Mouse (Mus musculus): ENCODE data around the gene Zfp428. TPM values are rescaled to one million over a fixed set of nuclear protein-coding genes. Genes with fewer than 3 reads are reported as not detected.

Gene Zfp428
- polyA plus RNA-seq (2014; fragmentation: Nextera tagmentation; extraction: Ambion mirVana) = 23.7 and 28.2 TPM in 2 replicates

DNA sequence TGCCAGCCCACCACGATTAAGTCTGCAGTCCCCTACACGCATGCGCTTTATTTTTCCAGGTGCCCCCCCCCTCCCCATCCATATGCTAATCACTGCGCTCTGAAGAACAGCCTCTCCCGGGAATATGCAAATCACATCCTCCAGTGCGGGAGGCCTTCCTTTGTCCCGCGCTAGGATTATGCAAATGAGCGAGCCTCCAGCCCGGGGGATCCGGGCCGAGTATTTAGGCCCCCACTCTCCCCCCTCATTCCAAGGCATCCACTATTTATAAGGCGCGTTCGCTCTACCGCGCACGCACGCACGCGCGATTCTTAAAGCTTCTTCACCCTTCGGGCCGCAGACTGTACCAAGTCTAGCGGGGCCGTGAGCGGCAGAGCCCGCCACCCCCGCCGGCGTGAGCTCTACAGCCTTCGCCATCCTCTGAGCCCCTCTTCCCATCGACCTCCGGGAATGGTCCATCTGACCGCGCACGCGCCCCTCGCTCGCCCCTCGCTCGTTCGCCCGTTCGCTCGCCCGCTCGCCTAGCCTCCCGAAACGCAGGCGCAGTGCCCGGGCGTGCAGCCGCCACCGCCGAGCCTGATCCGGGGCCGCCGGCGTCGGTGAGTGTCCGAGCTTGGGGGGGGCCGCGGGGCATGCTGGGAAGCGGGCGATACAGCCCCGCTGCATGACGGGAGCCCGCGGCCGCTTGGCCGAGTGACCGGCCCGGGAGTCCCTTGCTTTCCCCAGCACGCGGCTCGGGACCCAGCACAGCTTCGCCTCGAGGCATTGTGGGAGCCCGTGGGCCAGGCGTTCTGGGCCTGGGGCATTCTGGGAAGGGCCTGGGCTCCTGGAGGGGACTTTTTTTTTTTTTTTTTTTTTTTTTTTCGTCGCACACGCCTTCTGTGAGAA lies at the start of gene Zfp428:
Gene Zfp428, plus strand, starts transcription at position 169 of the 888 bp plus-strand sequence.
- Histone ChIP-seq H3K4me2 (ENCODE audit: low read length) (peak within 1 kb of the TSS; percentile 80), H3K4me1 (ENCODE audit: control insufficient read depth in 2 of 2, insufficient read depth in 2 of 2, low read length in 2 of 2) (peaks cover 11 to 24% of the 10 kb centered on the region in 2 experiments), H3K36me3 (ENCODE audit: control insufficient read depth, insufficient read depth, low read length) (peaks cover 4% of the 10 kb centered on the region; the same call in 1 of the 2 replicates), H3K9ac (ENCODE audit: low read length) (peak within 1 kb of the TSS; percentile 96), H3K27me3 (ENCODE audit: control insufficient read depth, insufficient read depth, low read length) (peaks cover 21% of the 10 kb centered on the region), H3K4me3 (ENCODE audit: control insufficient read depth in 1 of 2, insufficient read depth in 1 of 2, low read depth in 1 of 2, low read length in 2 of 2) (peak within 1 kb of the TSS; percentile 64 to 70), H3K9me3 (ENCODE audit: control insufficient read depth, low read length) (no peaks in the 10 kb centered on the region), H3K27ac (replicated peaks in 1 of 2; ENCODE audit: control insufficient read depth in 1 of 2, insufficient read depth in 1 of 2, low read depth in 2 of 2, low read length in 2 of 2) (peak within 1 kb of the TSS; percentile 89 to 99)
- under 1% methylated on average over 75 of the region's 84 CpGs for WGBS
- peak; percentile 85 for ATAC-seq (ENCODE audit: insufficient number of reproducible peaks, insufficient read depth, low FRiP score, low read depth)

DNA sequence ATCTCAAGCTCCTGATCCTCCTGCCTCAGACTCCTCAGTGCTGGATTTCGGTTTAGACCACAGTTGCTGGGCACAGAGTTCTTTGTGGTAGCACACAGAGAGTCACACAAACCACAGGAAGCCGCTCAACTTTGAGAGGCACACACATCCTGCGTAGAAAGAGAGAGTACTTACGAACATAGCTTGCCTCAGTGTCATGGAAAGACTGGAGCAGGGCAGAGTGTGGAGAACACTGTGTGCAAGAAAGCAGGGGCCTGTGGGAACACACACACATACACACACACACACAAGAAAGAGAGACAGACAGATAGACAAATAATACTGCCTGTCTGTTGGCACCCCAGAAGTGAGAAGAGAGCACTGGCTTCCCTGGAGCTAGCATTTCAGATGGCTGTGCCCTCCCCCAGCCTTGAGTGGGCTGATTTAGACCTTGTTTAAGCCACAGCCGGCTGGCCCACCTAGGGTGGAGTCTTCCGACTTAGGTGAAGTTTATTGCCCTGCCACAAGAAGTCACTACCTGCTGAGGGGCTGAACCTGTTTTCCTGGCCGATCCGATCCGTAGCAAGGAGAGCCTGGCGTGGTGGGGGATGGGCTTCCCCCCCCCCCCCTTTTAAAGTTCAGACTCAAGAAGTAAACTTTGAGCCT lies 49.0 kb upstream of the Zfp428 start:
- Histone ChIP-seq H3K4me3 (ENCODE audit: control insufficient read depth in 1 of 2, insufficient read depth in 1 of 2, low read depth in 1 of 2, low read length in 2 of 2) (no peak overlapping the region), H3K36me3 (ENCODE audit: control insufficient read depth, insufficient read depth, low read length) (no peaks in the 10 kb centered on the region), H3K9me3 (ENCODE audit: control insufficient read depth, low read length) (no peaks in the 10 kb centered on the region), H3K4me2 (ENCODE audit: low read length) (no peak overlapping the region), H3K4me1 (ENCODE audit: control insufficient read depth in 2 of 2, insufficient read depth in 2 of 2, low read length in 2 of 2) (peaks cover 3 to 4% of the 10 kb centered on the region in 2 experiments; a peak in 2 of 4 replicates), H3K27me3 (ENCODE audit: control insufficient read depth, insufficient read depth, low read length) (0 out of 2 replicates have a peak, but pooled peaks cover 4% of the 10 kb centered on the region), H3K9ac (ENCODE audit: low read length) (no peak overlapping the region), H3K27ac (replicated peaks in 1 of 2; ENCODE audit: control insufficient read depth in 1 of 2, insufficient read depth in 1 of 2, low read depth in 2 of 2, low read length in 2 of 2) (no peak overlapping the region)
- WGBS = 67% methylated on average over 10 of the region's 10 CpGs
- ATAC-seq (ENCODE audit: insufficient number of reproducible peaks, insufficient read depth, low FRiP score, low read depth) = no peak

DNA sequence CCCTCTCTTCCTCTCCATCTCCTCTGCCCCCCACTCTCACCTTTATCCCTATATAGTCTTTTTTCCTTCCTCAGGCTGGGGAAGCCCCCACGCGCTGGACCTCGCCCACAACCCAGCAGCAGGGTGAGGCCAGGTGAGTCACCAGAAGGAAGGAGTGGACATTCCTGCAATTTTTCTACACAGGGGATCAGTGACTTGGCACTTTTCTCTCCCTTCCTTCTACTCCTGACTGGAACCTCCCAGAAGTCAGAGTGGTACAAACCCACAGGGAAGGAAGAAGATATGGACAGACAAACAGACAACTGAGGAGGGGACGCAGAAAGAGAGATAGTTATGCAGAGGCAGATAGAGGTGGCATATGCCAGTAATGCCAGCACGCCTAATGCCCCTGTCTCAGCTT lies 47.4 kb upstream of the Zfp428 start:
- no peak overlapping the region for H3K27ac ChIP-seq (replicated peaks in 1 of 2; ENCODE audit: control insufficient read depth in 1 of 2, insufficient read depth in 1 of 2, low read depth in 2 of 2, low read length in 2 of 2)

DNA sequence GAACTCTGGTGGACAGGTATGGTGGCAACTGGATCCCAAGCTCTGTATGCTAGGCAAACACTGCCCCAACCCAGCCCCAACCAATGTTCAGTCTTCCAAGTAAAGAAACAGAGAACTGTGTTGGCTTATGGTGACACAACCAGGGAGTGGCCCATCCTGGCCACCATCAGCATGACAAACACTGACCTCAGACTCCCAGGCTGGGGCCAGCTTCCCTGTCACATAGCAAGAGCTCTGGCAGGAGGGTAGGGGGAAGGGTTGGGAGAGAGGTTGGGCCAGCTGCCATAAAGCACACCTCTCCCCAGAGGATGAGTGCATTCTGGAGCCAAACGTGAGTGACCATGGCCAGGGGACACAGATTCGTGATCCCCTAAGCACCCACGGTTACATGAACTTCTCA lies 47.0 kb upstream of the Zfp428 start:
- 43% methylated on average over 3 of the region's 3 CpGs for WGBS
- Histone ChIP-seq H3K4me3 (ENCODE audit: control insufficient read depth in 1 of 2, insufficient read depth in 1 of 2, low read depth in 1 of 2, low read length in 2 of 2) (no peak overlapping the region), H3K36me3 (ENCODE audit: control insufficient read depth, insufficient read depth, low read length) (no peaks in the 10 kb centered on the region), H3K4me2 (ENCODE audit: low read length) (no peak overlapping the region), H3K27ac (replicated peaks in 1 of 2; ENCODE audit: control insufficient read depth in 1 of 2, insufficient read depth in 1 of 2, low read depth in 2 of 2, low read length in 2 of 2) (no peak overlapping the region), H3K4me1 (ENCODE audit: control insufficient read depth in 2 of 2, insufficient read depth in 2 of 2, low read length in 2 of 2) (peaks cover 4 to 5% of the 10 kb centered on the region in 2 experiments; a peak in 3 of 4 replicates), H3K9me3 (ENCODE audit: control insufficient read depth, low read length) (no peaks in the 10 kb centered on the region), H3K27me3 (ENCODE audit: control insufficient read depth, insufficient read depth, low read length) (0 out of 2 replicates have a peak, but pooled peaks cover 5% of the 10 kb centered on the region), H3K9ac (ENCODE audit: low read length) (no peak overlapping the region)
- ATAC-seq (ENCODE audit: insufficient number of reproducible peaks, insufficient read depth, low FRiP score, low read depth) = no peak

More for the DNA sequence above, 47.4 kb upstream of the Zfp428 start:
- Histone ChIP-seq H3K9me3 (ENCODE audit: control insufficient read depth, low read length) (no peaks in the 10 kb centered on the region), H3K9ac (ENCODE audit: low read length) (no peak overlapping the region), H3K4me1 (ENCODE audit: control insufficient read depth in 2 of 2, insufficient read depth in 2 of 2, low read length in 2 of 2) (peaks cover 4 to 5% of the 10 kb centered on the region in 2 experiments; a peak in 3 of 4 replicates), H3K36me3 (ENCODE audit: control insufficient read depth, insufficient read depth, low read length) (no peaks in the 10 kb centered on the region), H3K27me3 (ENCODE audit: control insufficient read depth, insufficient read depth, low read length) (0 out of 2 replicates have a peak, but pooled peaks cover 4% of the 10 kb centered on the region), H3K4me3 (ENCODE audit: control insufficient read depth in 1 of 2, insufficient read depth in 1 of 2, low read depth in 1 of 2, low read length in 2 of 2) (no peak overlapping the region), H3K4me2 (ENCODE audit: low read length) (no peak overlapping the region)
- 60% methylated on average over 5 of the region's 5 CpGs for WGBS
- ATAC-seq (ENCODE audit: insufficient number of reproducible peaks, insufficient read depth, low FRiP score, low read depth) = no peak

DNA sequence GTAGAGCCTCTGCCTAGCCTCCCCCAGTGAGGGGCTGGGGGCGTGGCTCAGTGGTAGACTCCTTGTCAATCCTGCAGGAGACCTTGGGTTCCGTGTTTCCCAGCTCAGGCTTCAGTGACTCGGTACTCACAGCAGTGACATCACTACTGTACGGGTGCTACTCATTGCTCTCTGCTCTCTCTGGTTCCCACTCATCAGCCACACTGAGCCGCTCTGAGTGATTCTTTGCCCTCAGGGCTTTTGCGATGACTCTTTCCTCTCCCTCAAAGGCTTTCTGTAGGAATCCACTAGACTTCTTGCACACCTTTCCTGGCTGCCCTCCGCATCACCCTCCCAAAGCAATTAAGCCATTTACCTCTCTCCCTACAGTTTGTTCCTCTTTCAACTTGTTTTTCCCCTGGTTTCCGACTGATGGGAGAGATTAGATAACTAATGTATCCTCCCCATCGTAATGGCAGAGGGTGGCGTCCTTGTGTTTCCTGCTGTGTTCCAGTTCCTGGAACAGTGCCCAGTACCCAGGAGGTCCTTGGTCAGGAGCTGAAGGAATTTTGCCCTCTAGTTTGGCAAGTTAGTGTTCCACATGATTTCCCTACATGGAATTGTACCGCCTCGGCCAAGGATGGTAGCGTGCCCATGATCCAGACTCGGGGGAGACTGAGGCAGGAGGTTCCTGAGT lies 45.3 kb upstream of the Zfp428 start:
- no peak overlapping the region for H3K4me3 ChIP-seq (ENCODE audit: control insufficient read depth in 1 of 2, insufficient read depth in 1 of 2, low read depth in 1 of 2, low read length in 2 of 2)
- no peak overlapping the region for H3K4me2 ChIP-seq (ENCODE audit: low read length)
- no peaks in the 10 kb centered on the region for H3K9me3 ChIP-seq (ENCODE audit: control insufficient read depth, low read length)
- WGBS = 38% methylated on average over 14 of the region's 14 CpGs
- H3K9ac ChIP-seq (ENCODE audit: low read length) = no peak overlapping the region
- 0 out of 2 replicates have a peak, but pooled peaks cover 7% of the 10 kb centered on the region for H3K27me3 ChIP-seq (ENCODE audit: control insufficient read depth, insufficient read depth, low read length)
- no peak overlapping the region for H3K27ac ChIP-seq (replicated peaks in 1 of 2; ENCODE audit: control insufficient read depth in 1 of 2, insufficient read depth in 1 of 2, low read depth in 2 of 2, low read length in 2 of 2)
- ATAC-seq (ENCODE audit: insufficient number of reproducible peaks, insufficient read depth, low FRiP score, low read depth) = no peak
- H3K36me3 ChIP-seq (ENCODE audit: control insufficient read depth, insufficient read depth, low read length) = no peaks in the 10 kb centered on the region
- peaks cover 4 to 5% of the 10 kb centered on the region in 2 experiments; a peak in 3 of 4 replicates for H3K4me1 ChIP-seq (ENCODE audit: control insufficient read depth in 2 of 2, insufficient read depth in 2 of 2, low read length in 2 of 2)

DNA sequence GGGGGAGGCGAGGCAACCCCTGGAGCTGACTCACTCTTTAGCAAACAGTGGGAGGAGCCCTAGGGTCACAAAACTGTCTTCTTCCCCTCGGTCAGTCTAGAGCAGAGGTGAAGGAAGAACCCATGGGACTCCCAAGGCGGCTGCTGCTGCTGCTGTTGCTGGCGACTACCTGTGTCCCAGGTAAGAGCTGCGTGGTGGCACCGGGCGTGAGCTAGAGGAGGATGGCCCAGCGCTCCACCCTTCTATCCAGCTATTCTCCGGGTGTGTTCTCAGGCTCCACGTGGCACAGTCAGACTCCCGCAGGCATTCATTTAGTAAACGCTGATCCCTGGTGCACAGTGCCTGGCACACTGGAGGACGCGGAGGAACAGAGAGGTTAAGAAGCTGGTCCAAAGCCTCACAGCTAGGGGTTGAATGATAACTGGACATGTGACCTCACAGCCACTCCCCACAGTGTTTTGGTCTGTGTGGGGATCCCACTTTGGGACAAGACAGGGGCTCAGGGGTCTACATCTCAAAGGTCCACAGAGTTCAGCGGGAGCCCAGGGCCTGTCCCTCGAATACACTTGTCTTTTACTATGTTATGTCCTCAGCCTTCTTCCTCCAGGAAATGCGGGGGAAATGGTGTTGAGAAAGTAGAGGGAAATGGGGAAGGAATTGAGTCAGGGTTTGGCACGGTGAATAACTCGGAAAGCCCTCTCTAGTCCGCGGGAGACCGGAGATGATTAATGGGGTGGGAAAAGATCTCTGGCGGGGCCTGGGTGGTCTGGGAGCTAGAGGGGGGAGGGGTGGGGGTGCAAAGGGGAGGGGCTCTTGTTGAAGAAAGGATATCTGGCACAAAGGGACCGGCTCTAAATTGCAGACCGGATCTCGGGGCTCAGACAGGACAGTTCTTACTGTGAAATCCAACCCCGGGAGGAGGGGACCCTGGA lies 44.2 kb upstream of the Zfp428 start, which contains the start of gene Plaur:
Gene Plaur, plus strand, starts transcription at position 97 of the 932 bp plus-strand sequence.
- Histone ChIP-seq H3K27ac (replicated peaks in 1 of 2; ENCODE audit: control insufficient read depth in 1 of 2, insufficient read depth in 1 of 2, low read depth in 2 of 2, low read length in 2 of 2) (peak within 1 kb of the TSS; percentile 15 to 62; a peak in 3 of 4 replicates), H3K9me3 (ENCODE audit: control insufficient read depth, low read length) (no peaks in the 10 kb centered on the region), H3K27me3 (ENCODE audit: control insufficient read depth, insufficient read depth, low read length) (0 out of 2 replicates have a peak, but pooled peaks cover 4% of the 10 kb centered on the region), H3K4me3 (ENCODE audit: control insufficient read depth in 1 of 2, insufficient read depth in 1 of 2, low read depth in 1 of 2, low read length in 2 of 2) (peak within 1 kb of the TSS; percentile 19 to 41), H3K4me2 (ENCODE audit: low read length) (peak within 1 kb of the TSS; percentile 50), H3K9ac (ENCODE audit: low read length) (peak within 1 kb of the TSS; percentile 6; the same call in 1 of the 2 replicates), H3K36me3 (ENCODE audit: control insufficient read depth, insufficient read depth, low read length) (no peaks in the 10 kb centered on the region), H3K4me1 (ENCODE audit: control insufficient read depth in 2 of 2, insufficient read depth in 2 of 2, low read length in 2 of 2) (peaks cover 4 to 5% of the 10 kb centered on the region in 2 experiments; a peak in 3 of 4 replicates)
- WGBS = 7% methylated on average over 27 of the region's 27 CpGs
- ATAC-seq (ENCODE audit: insufficient number of reproducible peaks, insufficient read depth, low FRiP score, low read depth) = peak; percentile 45

Measured in heart, embryonic 14.5 days (tissue).